Mouse (Mus musculus): ENCODE measurements around the gene Camk1d.

- TF ChIP-seq CTCF (IDR thresholded peaks at IDR 0.05; ENCODE audit: insufficient read depth, low read depth, low read length) (no peak), POLR2A (IDR thresholded peaks at IDR 0.05; ENCODE audit: insufficient read depth, low read depth, low read length) (no peak)
Measured at GRCm38 (mm10) chr2:5397468-5397867, 316.8 kb downstream of the Camk1d start.
